Mouse (Mus musculus) c-Kit-positive CD71-positive TER-119-positive erythroid progenitor cells, embryonic 14.5 days (primary cell): ENCODE measurements around the gene Cox7a2l.

Experiments
- DNase-seq: peaks from one replicate; pipeline ENCODE4 v3.0.0-alpha.2; 2013; ENCODE audit warnings: low spot score

Gene Cox7a2l

GRCm38 (mm10) chr17:83526624-83527532 lies 9.7 kb upstream of the Cox7a2l start:
- DNase-seq: peak; percentile 51

DNA sequence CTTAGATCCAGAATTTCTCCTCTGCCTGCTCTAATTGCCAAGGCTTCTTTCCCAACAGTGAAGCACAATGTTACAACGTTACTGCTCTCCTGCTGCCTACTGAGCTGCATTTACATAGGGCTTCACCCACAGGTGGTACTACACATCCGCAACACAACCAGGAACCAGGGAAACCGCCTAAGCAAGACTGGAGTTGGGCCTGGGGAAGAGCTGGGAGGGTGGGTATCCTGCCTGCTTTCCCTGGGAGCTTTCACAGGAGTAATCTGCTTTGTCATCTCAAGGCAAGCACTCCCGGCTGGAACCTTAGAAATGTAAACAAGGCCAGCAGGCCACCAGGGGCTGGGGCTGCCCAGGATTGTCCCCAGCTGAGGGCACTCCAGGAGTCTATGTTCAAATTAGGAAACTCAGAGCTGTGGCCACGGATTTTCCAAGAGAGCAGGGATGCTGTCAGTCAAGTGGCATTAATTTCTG lies 9.0 kb upstream of the Cox7a2l start:
- no peak for DNase-seq

DNA sequence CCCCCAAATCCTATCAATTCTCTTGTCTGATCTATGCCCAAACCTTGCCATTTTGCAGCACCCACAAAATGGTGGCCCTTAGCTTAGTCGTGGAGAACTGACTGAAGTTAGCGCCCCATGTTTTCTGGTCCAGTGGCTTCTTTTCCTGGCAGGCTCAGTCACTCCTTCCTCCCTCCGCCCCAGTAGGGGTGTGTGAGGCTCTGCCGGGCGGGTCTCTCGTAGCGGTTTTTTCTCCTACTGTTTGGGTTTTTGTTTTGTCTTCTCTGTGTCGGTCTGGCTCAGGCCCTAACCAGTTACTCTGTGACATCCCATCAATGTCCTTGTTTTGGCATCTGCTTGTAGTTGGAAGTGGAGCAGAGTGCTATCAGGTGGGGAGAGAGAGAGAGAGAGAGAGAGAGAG lies 8.5 kb upstream of the Cox7a2l start:
- no peak for DNase-seq

DNA sequence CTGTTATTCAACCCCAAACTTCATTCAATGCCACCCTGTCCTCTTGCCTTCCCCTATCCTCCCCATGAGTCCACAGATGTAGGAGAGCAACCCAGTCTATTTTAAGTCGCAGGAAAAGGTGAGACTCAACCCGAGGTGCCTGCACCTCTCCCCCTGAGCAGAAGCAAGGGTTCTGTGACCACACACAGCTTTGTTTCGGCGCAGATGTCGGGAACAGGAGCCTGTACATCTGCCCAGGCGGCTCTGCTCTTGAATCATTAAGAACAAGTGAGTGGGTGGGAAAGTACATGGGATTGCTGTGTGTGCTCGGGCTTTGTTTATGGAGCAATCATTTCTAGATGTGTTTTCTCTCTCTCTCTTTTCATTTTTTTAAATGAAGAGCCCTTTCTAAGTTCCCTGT lies 7.6 kb upstream of the Cox7a2l start:
- no peak for DNase-seq

- DNase-seq: no peak
Observed at GRCm38 (mm10) chr17:83522590-83523379, 5.7 kb upstream of the Cox7a2l start.

DNA sequence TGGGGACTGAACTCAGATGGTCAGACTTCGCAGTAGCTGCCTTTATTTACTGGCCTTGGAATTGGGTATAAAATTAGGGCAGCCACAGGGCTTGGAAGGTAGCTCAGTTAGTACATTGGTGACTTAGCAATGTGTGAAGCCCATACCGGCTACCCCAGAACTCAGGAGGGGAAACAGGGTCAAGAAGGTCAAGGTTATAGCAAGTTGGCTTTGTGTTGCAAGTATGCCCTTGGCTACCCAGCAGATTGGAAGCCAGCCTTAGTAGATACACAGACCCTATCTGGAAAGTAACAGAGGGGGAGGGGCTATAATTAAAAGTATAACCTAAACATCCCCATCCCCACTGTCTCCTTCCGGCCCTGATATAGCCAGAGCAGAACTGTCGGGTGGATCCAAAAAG lies 4.8 kb upstream of the Cox7a2l start:
- DNase-seq: no peak

GRCm38 (mm10) chr17:83514213-83514701 lies 2.9 kb downstream of the Cox7a2l start:
- DNase-seq: peak; percentile 88

GRCm38 (mm10) chr17:83513655-83514212 lies 3.4 kb downstream of the Cox7a2l start:
- no peak for DNase-seq

GRCm38 (mm10) chr17:83512130-83512529 lies 5.0 kb downstream of the Cox7a2l start:
- DNase-seq: no peak

- DNase-seq: no peak
Observed at GRCm38 (mm10) chr17:83503693-83504092, 13.4 kb downstream of the Cox7a2l start.

- DNase-seq: no peak
Observed at GRCm38 (mm10) chr17:83499692-83500091, 17.4 kb downstream of the Cox7a2l start.

- DNase-seq: no peak
Observed at GRCm38 (mm10) chr17:83498889-83499288, 18.2 kb downstream of the Cox7a2l start.

- no peak for DNase-seq
Observed at GRCm38 (mm10) chr17:83487762-83488161, 29.4 kb downstream of the Cox7a2l start.

- no peak for DNase-seq
Observed at GRCm38 (mm10) chr17:83483784-83484183, 33.3 kb downstream of the Cox7a2l start.

- no peak for DNase-seq
Observed at GRCm38 (mm10) chr17:83482817-83483536, 34.2 kb downstream of the Cox7a2l start.

- no peak for DNase-seq
Observed at GRCm38 (mm10) chr17:83481551-83481950, 35.6 kb downstream of the Cox7a2l start.

- DNase-seq: no peak
Observed at GRCm38 (mm10) chr17:83477089-83477488, 40.0 kb downstream of the Cox7a2l start.

DNA sequence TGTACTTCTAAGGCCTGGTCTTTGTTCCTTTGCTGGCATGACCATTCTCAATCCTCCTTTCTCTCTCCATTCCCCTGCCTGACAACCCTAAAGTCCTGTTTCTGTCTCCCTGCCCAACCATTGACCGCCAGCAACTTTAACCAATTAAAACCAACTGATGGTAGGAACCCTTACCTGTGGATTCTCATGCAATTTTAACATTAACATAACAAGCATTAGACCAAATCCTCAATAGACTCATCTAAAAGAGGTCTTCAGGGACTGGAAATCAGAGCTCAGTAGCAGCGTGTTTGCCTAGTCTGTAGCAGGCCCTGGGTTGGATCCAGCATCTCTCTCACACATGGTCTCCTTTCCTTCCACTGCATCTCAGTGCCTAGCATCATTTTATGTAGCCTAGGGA lies 47.5 kb downstream of the Cox7a2l start:
- no peak for DNase-seq

GRCm38 (mm10) chr17:83466697-83467251 lies 50.4 kb downstream of the Cox7a2l start:
- DNase-seq: no peak

- DNase-seq: no peak
Observed at GRCm38 (mm10) chr17:83465969-83466368, 51.2 kb downstream of the Cox7a2l start.

GRCm38 (mm10) chr17:83457271-83457670 lies 59.9 kb downstream of the Cox7a2l start:
- DNase-seq: no peak
